Mouse (Mus musculus) E14TG2a.4 (cell line): ENCODE measurements at regions not wholly inside any gene's neighbourhood (a gene's known extent, or its start where the extent isn't known, plus 50 kb on each side); places are given as distances from the start of the nearest gene placed in this dataset.

Experiments
- CTCF ChIP-seq: conservative IDR thresholded peaks from 2 replicates; pipeline ENCODE4 v1.5.1; 2014; ENCODE audit warnings: low read length
- NANOG ChIP-seq: IDR thresholded peaks from 2 replicates; pipeline ENCODE4 v1.6.1; 2014; ENCODE audit warnings: borderline replicate concordance, low read length, mixed read lengths

DNA sequence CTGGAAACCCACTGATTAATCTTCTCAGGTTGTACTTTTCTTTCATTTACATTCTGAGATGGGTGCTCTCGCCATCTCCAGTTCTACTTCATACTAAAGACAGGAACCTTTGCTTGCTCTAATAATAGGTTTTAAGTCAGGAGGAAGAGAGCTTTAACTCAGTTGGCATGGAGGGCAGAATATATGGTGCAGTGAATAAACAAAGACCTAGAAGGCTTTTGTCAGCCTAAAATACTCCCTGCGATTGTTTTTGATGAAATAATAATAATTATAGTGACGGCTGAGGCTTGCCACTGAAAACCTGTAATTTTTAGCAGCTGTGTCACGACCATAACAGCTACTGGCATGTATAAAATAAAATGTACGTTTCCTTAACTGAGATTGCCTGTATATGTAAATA is 327.9 kb upstream of the Cwc22 start:
- TF ChIP-seq NANOG, result no peak
- no peak for TF ChIP-seq CTCF
